Mouse (Mus musculus): ENCODE data around the gene Ctnnd2. TPM values are rescaled to one million over a fixed set of nuclear protein-coding genes. Genes with fewer than 3 reads are reported as not detected.

The Ctnnd2 gene
- polyA plus RNA-seq, 1 experiment from 2014 or later: 0.27 TPM

GRCm38 (mm10) chr15:30785706-30786320, 613.4 kb downstream of the Ctnnd2 start:
- in situ Hi-C loops (cut with MboI; ENCODE audit: low pct_unique_long_range_greater_than_20kb): no loop called here
- DNase-seq (ENCODE audit: low read depth, low spot score) (no peak), ATAC-seq (no peak)
- no peak for TF ChIP-seq CTCF (IDR thresholded peaks at IDR 0.05)
- ChIA-PET CTCF (no interaction called here), POLR2A (no interaction called here)
- H3K27me3 ChIP-seq: no peaks in the 10 kb centered on the region

DNA sequence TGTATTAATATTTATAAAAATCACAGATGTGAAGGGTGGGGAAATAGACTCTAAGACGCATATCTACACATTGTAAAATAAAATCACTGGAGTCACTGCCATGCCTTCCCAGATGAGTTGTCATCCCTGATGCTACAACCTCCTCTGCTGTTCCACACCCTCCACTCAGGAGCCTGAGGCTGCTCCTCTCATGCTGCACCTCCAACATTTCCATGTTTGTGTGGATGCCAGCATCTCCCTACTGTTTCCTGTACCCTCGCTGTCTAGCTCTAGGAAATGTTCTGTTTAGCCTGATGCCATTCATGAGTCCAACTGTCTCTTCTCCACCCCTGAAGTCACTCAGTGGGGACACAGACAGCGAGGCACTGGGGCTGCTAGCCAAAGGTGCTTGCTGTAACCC, 620.9 kb downstream of the Ctnnd2 start:
- no peak for ATAC-seq
- TF ChIP-seq CTCF (IDR thresholded peaks at IDR 0.05): no peak
- no peaks in the 10 kb centered on the region for H3K27me3 ChIP-seq
- in situ Hi-C loops (cut with MboI; ENCODE audit: low pct_unique_long_range_greater_than_20kb): no loop called here
- POLR2A ChIA-PET: no interaction called here
- CTCF ChIA-PET: no interaction called here
- no peak for DNase-seq (ENCODE audit: low read depth, low spot score)

DNA sequence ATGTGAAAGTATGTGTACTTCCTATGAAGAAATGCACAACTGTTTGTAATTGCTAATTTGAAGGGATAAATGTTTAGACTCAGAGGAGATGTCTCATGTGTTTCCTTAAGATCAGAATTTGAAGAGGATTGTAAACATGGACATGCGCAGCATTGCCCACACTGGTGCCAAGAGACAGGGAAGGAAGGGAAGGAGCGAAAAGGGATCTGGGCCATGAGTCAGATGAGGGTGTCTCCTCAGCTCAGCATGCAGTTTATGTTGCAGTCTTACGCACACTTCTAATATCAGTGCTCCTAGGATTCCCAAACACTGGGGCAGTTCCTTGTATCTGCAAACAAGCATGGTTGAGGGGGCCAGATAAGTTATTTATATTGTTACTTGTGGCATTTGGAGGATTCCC, 623.3 kb downstream of the Ctnnd2 start:
- DNase-seq (ENCODE audit: low read depth, low spot score) (no peak), ATAC-seq (no peak)
- CTCF ChIA-PET: no interaction called here
- in situ Hi-C loops (cut with MboI; ENCODE audit: low pct_unique_long_range_greater_than_20kb): no loop called here
- TF ChIP-seq CTCF (IDR thresholded peaks at IDR 0.05): no peak
- POLR2A ChIA-PET: no interaction called here
- no peaks in the 10 kb centered on the region for H3K27me3 ChIP-seq

- TF ChIP-seq CTCF (IDR thresholded peaks at IDR 0.05): no peak
- DNase-seq (ENCODE audit: low read depth, low spot score): no peak
- in situ Hi-C loops (cut with MboI; ENCODE audit: low pct_unique_long_range_greater_than_20kb): no loop called here
- ChIA-PET POLR2A (no interaction called here), CTCF (no interaction called here)
- no peak for ATAC-seq
- peaks cover 2% of the 10 kb centered on the region for H3K27me3 ChIP-seq
Measured at GRCm38 (mm10) chr15:30827424-30828263, 655.3 kb downstream of the Ctnnd2 start.

GRCm38 (mm10) chr15:30857277-30858176, 685.1 kb downstream of the Ctnnd2 start:
- ChIA-PET CTCF (no interaction called here), POLR2A (no interaction called here)
- TF ChIP-seq CTCF (IDR thresholded peaks at IDR 0.05): no peak
- no peaks in the 10 kb centered on the region for H3K27me3 ChIP-seq
- no peak for DNase-seq (ENCODE audit: low read depth, low spot score)
- no peak for ATAC-seq
- in situ Hi-C loops (cut with MboI; ENCODE audit: low pct_unique_long_range_greater_than_20kb): no loop called here

DNA sequence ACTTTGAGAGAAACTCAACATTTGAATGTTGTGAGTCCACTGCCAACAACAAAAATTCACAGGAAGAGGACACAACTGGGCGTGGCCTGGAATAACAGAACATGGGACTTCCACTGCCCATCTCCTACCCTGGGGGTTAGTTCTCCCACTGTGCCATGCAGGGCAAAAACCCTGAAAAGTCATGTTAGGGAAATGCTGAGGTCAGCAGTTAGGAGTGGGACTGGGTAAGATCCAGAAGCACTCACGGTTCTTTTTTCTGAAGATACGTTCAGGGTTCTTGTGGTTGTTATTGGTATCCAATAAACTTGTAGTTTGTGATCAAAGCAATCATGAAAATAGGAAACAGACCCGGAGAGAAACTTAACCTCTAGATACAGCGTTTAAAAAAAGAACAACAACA, 695.0 kb downstream of the Ctnnd2 start:
- DNase-seq (ENCODE audit: low read depth, low spot score): no peak
- in situ Hi-C loops (cut with MboI; ENCODE audit: low pct_unique_long_range_greater_than_20kb): no loop called here
- CTCF ChIA-PET: no interaction called here
- no peaks in the 10 kb centered on the region for H3K27me3 ChIP-seq
- ATAC-seq: no peak
- POLR2A ChIA-PET: no interaction called here
- TF ChIP-seq CTCF (IDR thresholded peaks at IDR 0.05): no peak

GRCm38 (mm10) chr15:30869673-30870512, 697.5 kb downstream of the Ctnnd2 start:
- ChIA-PET POLR2A (no interaction called here), CTCF (no interaction called here)
- no peak for ATAC-seq
- in situ Hi-C loops (cut with MboI; ENCODE audit: low pct_unique_long_range_greater_than_20kb): no loop called here
- TF ChIP-seq CTCF (IDR thresholded peaks at IDR 0.05): no peak
- DNase-seq (ENCODE audit: low read depth, low spot score): no peak
- no peaks in the 10 kb centered on the region for H3K27me3 ChIP-seq

DNA sequence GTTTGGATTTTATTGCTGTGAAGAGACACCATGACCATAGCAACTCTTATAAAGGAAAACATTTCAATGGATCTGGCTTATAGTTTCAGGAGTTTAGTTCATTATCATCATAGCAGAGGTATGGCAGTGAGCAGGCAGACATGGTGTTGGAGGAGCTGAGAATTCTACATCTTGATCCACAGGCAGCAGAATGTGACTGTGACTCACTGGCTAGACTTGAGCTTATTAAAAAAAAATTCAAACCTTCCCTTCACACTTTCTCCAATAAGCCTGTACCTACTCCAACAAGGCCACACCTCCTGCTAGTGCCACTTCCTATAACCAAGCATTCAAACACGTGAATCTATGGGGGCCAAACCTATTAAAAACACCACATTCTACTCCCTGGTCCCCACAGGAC, 703.1 kb downstream of the Ctnnd2 start:
- no peak for ATAC-seq
- no peak for TF ChIP-seq CTCF (IDR thresholded peaks at IDR 0.05)
- DNase-seq (ENCODE audit: low read depth, low spot score): no peak
- no peaks in the 10 kb centered on the region for H3K27me3 ChIP-seq
- ChIA-PET POLR2A (no interaction called here), CTCF (no interaction called here)
- in situ Hi-C loops (cut with MboI; ENCODE audit: low pct_unique_long_range_greater_than_20kb): no loop called here

GRCm38 (mm10) chr15:30884692-30885334, 712.4 kb downstream of the Ctnnd2 start:
- ATAC-seq: no peak

GRCm38 (mm10) chr15:30885410-30885809, 713.0 kb downstream of the Ctnnd2 start:
- no peaks in the 10 kb centered on the region for H3K27me3 ChIP-seq
- CTCF ChIA-PET: no interaction called here
- in situ Hi-C loops (cut with MboI; ENCODE audit: low pct_unique_long_range_greater_than_20kb): no loop called here
- TF ChIP-seq CTCF (IDR thresholded peaks at IDR 0.05): no peak
- POLR2A ChIA-PET: no interaction called here
- no peak for DNase-seq (ENCODE audit: low read depth, low spot score)
- ATAC-seq: no peak

More at GRCm38 (mm10) chr15:30884692-30885334, 712.4 kb downstream of the Ctnnd2 start:
- in situ Hi-C loops (cut with MboI; ENCODE audit: low pct_unique_long_range_greater_than_20kb): no loop called here
- no peak for DNase-seq (ENCODE audit: low read depth, low spot score)
- CTCF ChIA-PET: interaction anchor here (1.9 kb wide), 1 partner anchor 71 kb away, joined by 4 read pairs; no protein-coding TSS in a partner anchor
- TF ChIP-seq CTCF (IDR thresholded peaks at IDR 0.05): no peak
- POLR2A ChIA-PET: no interaction called here
- H3K27me3 ChIP-seq: no peaks in the 10 kb centered on the region

All from Patski (cell line).